Mouse (Mus musculus) brain, adult 10 weeks (tissue): ENCODE results near the gene Tnfsf9. TPM values are rescaled to one million over a fixed set of nuclear protein-coding genes. Genes with fewer than 3 reads are reported as not detected.

ENCODE experiments used
- polyA plus RNA-seq: library from polyadenylated mRNA; stranded (reverse); fragments of 350-450 nt; fragmentation: Illumina TruSeq; extraction: RNeasy Lipid Tissue Mini Kit (QIAGEN cat#74804); gene quantifications from one replicate; pipeline ENCODE4 v1.2.3, GENCODE M21; 2015; ENCODE audit warnings: low read depth, low replicate concordance

The Tnfsf9 gene
- 0.73 TPM for polyA plus RNA-seq

GRCm38 (mm10) chr17:57105181-57106034 is at the start of gene Tnfsf9:
Gene Tnfsf9 (plus strand): TSS chr17:57105325.

GRCm38 (mm10) chr17:57058891-57059485 is 46.1 kb upstream of the Tnfsf9 start, which contains the start of gene Crb3:
Gene Crb3 (plus strand): TSS chr17:57059105.

GRCm38 (mm10) chr17:57059486-57059977 is 45.6 kb upstream of the Tnfsf9 start, which contains the start of gene Slc25a23:
Gene Slc25a23 (minus strand): TSS chr17:57059863.

GRCm38 (mm10) chr17:57078336-57078735 is 26.8 kb upstream of the Tnfsf9 start, which contains the start of gene Dennd1c:
Gene Dennd1c (minus strand): TSS chr17:57078514.

GRCm38 (mm10) chr17:57087049-57087832 is 17.9 kb upstream of the Tnfsf9 start, which contains the start of gene Tubb4a:
Gene Tubb4a (minus strand): TSS chr17:57087782.

GRCm38 (mm10) chr17:57148994-57149803 is 44.1 kb downstream of the Tnfsf9 start, which contains the start of gene Cd70:
Gene Cd70 (minus strand): TSS chr17:57149777.

Other genes with a start within 250 kb of the Tnfsf9 start
- gene Acsbg2, start 230.9 kb upstream of the Tnfsf9 start, polyA plus RNA-seq, result not detected
- gene 1700061G19Rik, start 229.8 kb upstream of the Tnfsf9 start, polyA plus RNA-seq, result 0.33 TPM
- 54.9 TPM for gene Mllt1, start 169.9 kb upstream of the Tnfsf9 start, polyA plus RNA-seq
- gene Acer1, start 123.2 kb upstream of the Tnfsf9 start, polyA plus RNA-seq, result not detected
- 109 TPM for gene Clpp, start 115.0 kb upstream of the Tnfsf9 start, polyA plus RNA-seq
- gene Alkbh7, start 108.0 kb upstream of the Tnfsf9 start, polyA plus RNA-seq, result 39.4 TPM
- gene Pspn, start 105.3 kb upstream of the Tnfsf9 start, polyA plus RNA-seq, result not detected
- 70.7 TPM for gene Gtf2f1, start 94.0 kb upstream of the Tnfsf9 start, polyA plus RNA-seq
- gene Gm17949, start 93.9 kb upstream of the Tnfsf9 start, polyA plus RNA-seq, result not detected
- 44.1 TPM for gene Khsrp, start 73.8 kb upstream of the Tnfsf9 start, polyA plus RNA-seq
- not detected for gene Slc25a41, start 63.7 kb upstream of the Tnfsf9 start, polyA plus RNA-seq
- gene Crb3, start 46.2 kb upstream of the Tnfsf9 start, polyA plus RNA-seq, result 1.5 TPM
- gene Slc25a23, start 45.5 kb upstream of the Tnfsf9 start, polyA plus RNA-seq, result 246 TPM
- gene Dennd1c, start 26.8 kb upstream of the Tnfsf9 start, polyA plus RNA-seq, result 1.8 TPM
- 670 TPM for gene Tubb4a, start 17.5 kb upstream of the Tnfsf9 start, polyA plus RNA-seq
- not detected for gene Cd70, start 44.5 kb downstream of the Tnfsf9 start, polyA plus RNA-seq
- gene Tnfsf14, start 88.9 kb downstream of the Tnfsf9 start, polyA plus RNA-seq, result not detected
- gene C3, start 122.8 kb downstream of the Tnfsf9 start, polyA plus RNA-seq, result 1.1 TPM
- 26.0 TPM for gene Gpr108, start 143.1 kb downstream of the Tnfsf9 start, polyA plus RNA-seq
- 10.5 TPM for gene Trip10, start 144.1 kb downstream of the Tnfsf9 start, polyA plus RNA-seq
- gene Vav1, start 173.8 kb downstream of the Tnfsf9 start, polyA plus RNA-seq, result 2.8 TPM